Mouse (Mus musculus): ENCODE data around the gene Ddx19b. TPM values are rescaled to one million over a fixed set of nuclear protein-coding genes. Genes with fewer than 3 reads are reported as not detected.
"Not testable (repeated sequence)": the region's sequence is repeated elsewhere in the genome, so short reads cannot be mapped to it uniquely, and the experiment has no call there.

Gene Ddx19b
- 6.0 and 7.2 TPM in 2 replicates for polyA plus RNA-seq (2015; fragmentation: Nextera tagmentation; extraction: Ambion mirVana)

- H3K4me1 ChIP-seq (replicated peaks; ENCODE audit: control insufficient read depth, insufficient read depth, low read length) = peaks cover 14% of the 10 kb centered on the region
- H3K27ac ChIP-seq (ENCODE audit: low read length) = no peak within 1 kb of the TSS
- no peaks in the 10 kb centered on the region; the same call in 1 of the 2 replicates for H3K27me3 ChIP-seq (ENCODE audit: control insufficient read depth, insufficient read depth, low read depth, low read length)
- ATAC-seq (ENCODE audit: low read depth) = no peak
- no peaks in the 10 kb centered on the region for H3K36me3 ChIP-seq (ENCODE audit: control insufficient read depth, insufficient read depth, low read length)
- no peak within 1 kb of the TSS for H3K4me3 ChIP-seq (ENCODE audit: low read length)
- no peak within 1 kb of the TSS for H3K9ac ChIP-seq (ENCODE audit: low read length)
- no peaks in the 10 kb centered on the region for H3K9me3 ChIP-seq (ENCODE audit: control insufficient read depth, low read length)
- H3K4me2 ChIP-seq (ENCODE audit: low read depth, low read length) = no peak within 1 kb of the TSS
- WGBS = 94% methylated on average over 19 of the region's 19 CpGs
Measured at GRCm38 (mm10) chr8:111031572-111031971, at the start of gene Ddx19b. Gene Ddx19b (minus strand): TSS chr8:111031751.

- Histone ChIP-seq H3K9me3 (ENCODE audit: control insufficient read depth, low read length) (no peaks in the 10 kb centered on the region), H3K27ac (ENCODE audit: low read length) (no peak overlapping the region), H3K36me3 (ENCODE audit: control insufficient read depth, insufficient read depth, low read length) (no peaks in the 10 kb centered on the region), H3K4me1 (replicated peaks; ENCODE audit: control insufficient read depth, insufficient read depth, low read length) (peaks cover 4% of the 10 kb centered on the region; the same call in 1 of the 2 replicates), H3K4me2 (ENCODE audit: low read depth, low read length) (no peak overlapping the region), H3K9ac (ENCODE audit: low read length) (no peak overlapping the region), H3K27me3 (ENCODE audit: control insufficient read depth, insufficient read depth, low read depth, low read length) (no peaks in the 10 kb centered on the region), H3K4me3 (ENCODE audit: low read length) (no peak overlapping the region)
- no peak; the same call in 1 of the 2 replicates for ATAC-seq (ENCODE audit: low read depth)
- 34% methylated on average over 6 of the region's 6 CpGs for WGBS
Measured at GRCm38 (mm10) chr8:111079861-111080271, 48.3 kb upstream of the Ddx19b start.

GRCm38 (mm10) chr8:111079461-111079860 lies 47.9 kb upstream of the Ddx19b start:
- Histone ChIP-seq H3K4me3 (ENCODE audit: low read length) (no peak overlapping the region), H3K27me3 (ENCODE audit: control insufficient read depth, insufficient read depth, low read depth, low read length) (no peaks in the 10 kb centered on the region), H3K9ac (ENCODE audit: low read length) (no peak overlapping the region), H3K36me3 (ENCODE audit: control insufficient read depth, insufficient read depth, low read length) (no peaks in the 10 kb centered on the region), H3K4me1 (replicated peaks; ENCODE audit: control insufficient read depth, insufficient read depth, low read length) (peaks cover 4% of the 10 kb centered on the region; the same call in 1 of the 2 replicates), H3K27ac (ENCODE audit: low read length) (no peak overlapping the region), H3K4me2 (ENCODE audit: low read depth, low read length) (no peak overlapping the region), H3K9me3 (ENCODE audit: control insufficient read depth, low read length) (no peaks in the 10 kb centered on the region)
- no peak for ATAC-seq (ENCODE audit: low read depth)
- 60% methylated on average over 5 of the region's 5 CpGs for WGBS

- Histone ChIP-seq H3K9me3 (ENCODE audit: control insufficient read depth, low read length) (no peaks in the 10 kb centered on the region), H3K9ac (ENCODE audit: low read length) (no peak overlapping the region), H3K4me3 (ENCODE audit: low read length) (no peak overlapping the region), H3K4me1 (replicated peaks; ENCODE audit: control insufficient read depth, insufficient read depth, low read length) (no peaks in the 10 kb centered on the region), H3K27me3 (ENCODE audit: control insufficient read depth, insufficient read depth, low read depth, low read length) (no peaks in the 10 kb centered on the region), H3K36me3 (ENCODE audit: control insufficient read depth, insufficient read depth, low read length) (no peaks in the 10 kb centered on the region), H3K4me2 (ENCODE audit: low read depth, low read length) (no peak overlapping the region), H3K27ac (ENCODE audit: low read length) (no peak overlapping the region)
- 74% methylated on average over 3 of the region's 3 CpGs for WGBS
- no peak for ATAC-seq (ENCODE audit: low read depth)
Measured at GRCm38 (mm10) chr8:111075926-111076325, 44.4 kb upstream of the Ddx19b start.

GRCm38 (mm10) chr8:111068660-111069059 lies 37.1 kb upstream of the Ddx19b start:
- H3K9ac ChIP-seq (ENCODE audit: low read length); H3K27ac ChIP-seq (ENCODE audit: low read length); ATAC-seq (ENCODE audit: low read depth); H3K4me3 ChIP-seq (ENCODE audit: low read length); H3K4me1 ChIP-seq (replicated peaks; ENCODE audit: control insufficient read depth, insufficient read depth, low read length); H3K9me3 ChIP-seq (ENCODE audit: control insufficient read depth, low read length); H3K4me2 ChIP-seq (ENCODE audit: low read depth, low read length); H3K36me3 ChIP-seq (ENCODE audit: control insufficient read depth, insufficient read depth, low read length); H3K27me3 ChIP-seq (ENCODE audit: control insufficient read depth, insufficient read depth, low read depth, low read length): not testable (repeated sequence)
- WGBS = 84% methylated on average over 9 of the region's 9 CpGs

GRCm38 (mm10) chr8:111067439-111067838 lies 35.9 kb upstream of the Ddx19b start:
- no peak for ATAC-seq (ENCODE audit: low read depth)
- H3K27me3 ChIP-seq (ENCODE audit: control insufficient read depth, insufficient read depth, low read depth, low read length) = no peaks in the 10 kb centered on the region; the same call in 1 of the 2 replicates
- H3K36me3 ChIP-seq (ENCODE audit: control insufficient read depth, insufficient read depth, low read length) = no peaks in the 10 kb centered on the region
- no peak overlapping the region for H3K4me2 ChIP-seq (ENCODE audit: low read depth, low read length)
- no peak overlapping the region for H3K4me3 ChIP-seq (ENCODE audit: low read length)
- H3K9ac ChIP-seq (ENCODE audit: low read length) = no peak overlapping the region
- H3K9me3 ChIP-seq (ENCODE audit: control insufficient read depth, low read length) = no peaks in the 10 kb centered on the region
- H3K4me1 ChIP-seq (replicated peaks; ENCODE audit: control insufficient read depth, insufficient read depth, low read length) = no peaks in the 10 kb centered on the region
- 30% methylated on average over 10 of the region's 10 CpGs for WGBS
- H3K27ac ChIP-seq (ENCODE audit: low read length) = no peak overlapping the region

- Histone ChIP-seq H3K4me1 (replicated peaks; ENCODE audit: control insufficient read depth, insufficient read depth, low read length) (peaks cover 1% of the 10 kb centered on the region; the same call in 1 of the 2 replicates), H3K4me2 (ENCODE audit: low read depth, low read length) (no peak overlapping the region), H3K27me3 (ENCODE audit: control insufficient read depth, insufficient read depth, low read depth, low read length) (no peaks in the 10 kb centered on the region; the same call in 1 of the 2 replicates), H3K9me3 (ENCODE audit: control insufficient read depth, low read length) (no peaks in the 10 kb centered on the region), H3K27ac (ENCODE audit: low read length) (no peak overlapping the region), H3K4me3 (ENCODE audit: low read length) (no peak overlapping the region), H3K36me3 (ENCODE audit: control insufficient read depth, insufficient read depth, low read length) (no peaks in the 10 kb centered on the region), H3K9ac (ENCODE audit: low read length) (no peak overlapping the region)
- WGBS = 66% methylated on average over 4 of the region's 4 CpGs
- no peak for ATAC-seq (ENCODE audit: low read depth)
Measured at GRCm38 (mm10) chr8:111066308-111066707, 34.8 kb upstream of the Ddx19b start.

- no peak overlapping the region for H3K27ac ChIP-seq (ENCODE audit: low read length)
- H3K9me3 ChIP-seq (ENCODE audit: control insufficient read depth, low read length) = no peaks in the 10 kb centered on the region
- no peak for ATAC-seq (ENCODE audit: low read depth)
- H3K27me3 ChIP-seq (ENCODE audit: control insufficient read depth, insufficient read depth, low read depth, low read length) = no peaks in the 10 kb centered on the region
- H3K36me3 ChIP-seq (ENCODE audit: control insufficient read depth, insufficient read depth, low read length) = no peaks in the 10 kb centered on the region
- 55% methylated on average over 2 of the region's 2 CpGs for WGBS
- H3K9ac ChIP-seq (ENCODE audit: low read length) = no peak overlapping the region; the same call in 1 of the 2 replicates
- H3K4me2 ChIP-seq (ENCODE audit: low read depth, low read length) = peak overlapping the region; percentile 64
- H3K4me3 ChIP-seq (ENCODE audit: low read length) = peak overlapping the region; percentile 67; the same call in 1 of the 2 replicates
- H3K4me1 ChIP-seq (replicated peaks; ENCODE audit: control insufficient read depth, insufficient read depth, low read length) = peaks cover 7% of the 10 kb centered on the region
Measured at GRCm38 (mm10) chr8:111062893-111063292, 31.3 kb upstream of the Ddx19b start.

- under 1% methylated on average over 27 of the region's 27 CpGs for WGBS
- Histone ChIP-seq H3K9me3 (ENCODE audit: control insufficient read depth, low read length) (no peaks in the 10 kb centered on the region), H3K4me3 (ENCODE audit: low read length) (peak overlapping the region; percentile 67), H3K9ac (ENCODE audit: low read length) (peak overlapping the region; percentile 62), H3K36me3 (ENCODE audit: control insufficient read depth, insufficient read depth, low read length) (no peaks in the 10 kb centered on the region), H3K4me2 (ENCODE audit: low read depth, low read length) (peak overlapping the region; percentile 64), H3K27ac (ENCODE audit: low read length) (no peak overlapping the region), H3K27me3 (ENCODE audit: control insufficient read depth, insufficient read depth, low read depth, low read length) (no peaks in the 10 kb centered on the region), H3K4me1 (replicated peaks; ENCODE audit: control insufficient read depth, insufficient read depth, low read length) (peaks cover 14% of the 10 kb centered on the region)
- ATAC-seq (ENCODE audit: low read depth) = peak; percentile 88
Measured at GRCm38 (mm10) chr8:111062072-111062757, 30.7 kb upstream of the Ddx19b start.
